Mouse (Mus musculus) olfactory bulb, adult 2 months (tissue): ENCODE results near the gene Chst14.

Source experiments
- CTCF ChIP-seq: fragments of 200-500 bp; IDR thresholded peaks from 2 replicates; pipeline ENCODE4 v1.5.1; 2012; ENCODE audit warnings: low read depth, mild to moderate bottlenecking, low read length, moderate library complexity; ENCODE audit not compliant: insufficient read depth
- POLR2A ChIP-seq: fragments of 200-500 bp; IDR thresholded peaks from 2 replicates; pipeline ENCODE4 v1.6.1; 2012; ENCODE audit warnings: mild to moderate bottlenecking, low read depth, low read length, moderate library complexity; ENCODE audit not compliant: insufficient read depth

- TF ChIP-seq POLR2A (no peak), CTCF (no peak)
These were observed 37.3 kb downstream of the Chst14 start for GRCm38 (mm10) chr2:118963676-118964012.
